Mouse (Mus musculus) frontal cortex, adult 2 months (tissue): ENCODE data around the gene Cd55b. TPM values are rescaled to one million over a fixed set of nuclear protein-coding genes. Genes with fewer than 3 reads are reported as not detected.

ENCODE experiments used
- DNase-seq, 2 experiments: peaks; one replicate each; pipeline ENCODE4 v3.0.0; 2022; ENCODE audit warnings: low spot score in 1 of 2; ENCODE audit errors: extremely low spot score in 1 of 2
- polyA plus RNA-seq: library from polyadenylated mRNA; depleted of rRNA; stranded (reverse); fragments of >200 nt; gene quantifications from 2 replicates; pipeline ENCODE4 v1.2.3, GENCODE M21; 2012; rRNA removed

Gene Cd55b
- polyA plus RNA-seq, 1 experiment, result not detected

- peak in 1 of 2 experiments; percentile 67 for DNase-seq
Observed at GRCm38 (mm10) chr1:130350077-130350635, 72.7 kb downstream of the Cd55b start.

GRCm38 (mm10) chr1:130342429-130342828 lies 80.4 kb downstream of the Cd55b start:
- no peak for DNase-seq

Other genes starting within 250 kb of the Cd55b start
- 6.2 and 7.3 TPM in 2 replicates for gene Cd55, start 39.7 kb upstream of the Cd55b start, polyA plus RNA-seq
- not detected in 2 replicates for gene Zp3r, start 206.6 kb upstream of the Cd55b start, polyA plus RNA-seq
- gene C4bp, start 238.6 kb upstream of the Cd55b start, polyA plus RNA-seq, result 0.02 TPM in 1 of 2 replicates, not detected in the other